Mouse (Mus musculus) embryonic facial prominence, embryonic 14.5 days (tissue): ENCODE results near the gene Fubp3. TPM values are rescaled to one million over a fixed set of nuclear protein-coding genes. Genes with fewer than 3 reads are reported as not detected.
"Not testable (repeated sequence)": the region's sequence is repeated elsewhere in the genome, so short reads cannot be mapped to it uniquely, and the experiment has no call there.

Experiments used
- ATAC-seq: fragments of 200-750 bp; cut with Nextera tagmentation; 2 replicates; pipeline ENCODE4 v1.8.0; 2017; ENCODE audit warnings: low read depth, moderate number of reproducible peaks, moderate TSS enrichment
- DNase-seq: peaks from one replicate; pipeline ENCODE4 v3.0.0-alpha.2; 2015; ENCODE audit warnings: low spot score
- H3K27ac ChIP-seq: fragments of 300-500 bp; sonication (generic); replicated peaks from 2 replicates; pipeline ENCODE4 v1.5.1; 2014; ENCODE audit warnings: low read depth, mild to moderate bottlenecking, low read length, moderate library complexity
- H3K27me3 ChIP-seq: fragments of 300-500 bp; sonication (generic); replicated peaks from 2 replicates; pipeline ENCODE4 v1.6.1; 2014; ENCODE audit warnings: low read length; ENCODE audit not compliant: control insufficient read depth, insufficient read depth
- H3K36me3 ChIP-seq: fragments of 300-500 bp; sonication (generic); 2 replicates; pipeline ENCODE4 v1.6.1; 2014; ENCODE audit warnings: low read length, mixed read lengths; ENCODE audit not compliant: control insufficient read depth, insufficient read depth
- H3K4me1 ChIP-seq: fragments of 300-500 bp; sonication (generic); 2 replicates; pipeline ENCODE4 v1.6.1; 2014; ENCODE audit warnings: antibody characterized with exemption, low read length; ENCODE audit not compliant: control insufficient read depth, insufficient read depth
- H3K4me2 ChIP-seq: fragments of 300-500 bp; sonication (generic); 2 replicates; pipeline ENCODE4 v1.6.1; 2014; ENCODE audit warnings: low read depth, mild to moderate bottlenecking, low read length, moderate library complexity, mixed read lengths
- H3K4me3 ChIP-seq: fragments of 300-500 bp; sonication (generic); 2 replicates; pipeline ENCODE4 v1.5.1; 2014; ENCODE audit warnings: low read depth, mild to moderate bottlenecking, low read length
- H3K9ac ChIP-seq: fragments of 300-500 bp; sonication (generic); 2 replicates; pipeline ENCODE4 v1.6.1; 2014; ENCODE audit warnings: low read depth, mild to moderate bottlenecking, low read length, moderate library complexity, mixed read lengths
- H3K9me3 ChIP-seq: fragments of 300-500 bp; sonication (generic); 2 replicates; pipeline ENCODE4 v1.6.1; 2016; ENCODE audit warnings: low read length; ENCODE audit not compliant: control insufficient read depth
- WGBS: fragments of 180-500 bp; shearing (Covaris S2); extraction: QIAGEN DNeasy Blood & Tissue Kit; methylation state at CpG from one replicate; pipeline ENCODE4 v1.1.7; 2014; 5-methylcytosine and 5-hydroxymethylcytosine counted together
- polyA plus RNA-seq: library from polyadenylated mRNA; unstranded; fragments of >200 nt; fragmentation: Nextera tagmentation; extraction: Ambion mirVana; gene quantifications from 2 replicates; pipeline ENCODE4 v1.2.1, GENCODE M21; 2014

The Fubp3 gene
- polyA plus RNA-seq, 1 experiment from 2014 or later = 72.9 TPM

DNA sequence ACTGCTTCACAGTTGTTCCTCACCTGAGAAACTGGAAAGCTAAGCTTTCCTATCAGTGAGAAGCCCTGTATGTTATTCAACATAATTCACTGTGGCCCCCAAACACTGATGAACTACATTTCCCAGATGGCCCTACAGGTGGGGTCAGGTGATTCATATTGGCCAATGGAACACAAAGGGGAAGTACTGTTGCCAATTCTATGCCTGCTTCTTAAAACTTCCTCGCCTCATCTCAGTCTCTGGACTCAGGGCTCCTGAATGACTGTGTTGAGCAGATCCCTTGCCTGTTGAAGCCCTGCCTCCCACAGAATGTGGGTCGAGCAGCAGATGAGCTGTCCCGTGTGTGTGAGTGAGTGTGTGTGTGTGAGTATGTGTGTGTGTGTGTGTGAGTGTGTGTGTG is 21.9 kb upstream of the Fubp3 start:
- DNase-seq = no peak
- ATAC-seq = no peak
- Histone ChIP-seq H3K9me3 (peaks cover 5% of the 10 kb centered on the region; the same call in 1 of the 2 replicates), H3K4me3 (no peak overlapping the region), H3K27me3 (no peaks in the 10 kb centered on the region), H3K27ac (no peak overlapping the region), H3K9ac (no peak overlapping the region), H3K4me1 (peaks cover 7% of the 10 kb centered on the region; the same call in 1 of the 2 replicates), H3K4me2 (no peak overlapping the region), H3K36me3 (no peaks in the 10 kb centered on the region)
- WGBS = 83% methylated on average over 3 of the region's 3 CpGs

DNA sequence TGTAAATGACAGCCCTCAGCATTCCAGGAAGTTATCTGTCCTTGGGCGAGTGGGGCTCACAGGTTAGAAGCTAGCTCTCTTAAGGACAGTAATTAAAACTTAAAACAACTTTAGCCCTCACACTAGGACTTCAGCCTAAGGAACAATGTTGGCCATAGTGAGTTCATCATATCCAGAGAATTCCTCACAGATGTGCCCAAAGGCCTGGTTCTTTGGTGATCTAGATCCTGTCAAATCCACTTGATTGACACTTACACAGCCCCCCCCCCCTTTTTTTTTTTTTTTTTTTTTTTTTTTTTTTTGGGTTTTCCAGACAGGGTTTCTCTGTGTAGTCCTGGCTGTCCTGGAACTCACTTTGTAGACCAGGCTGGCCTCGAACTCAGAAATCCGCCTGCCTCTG is 21.1 kb upstream of the Fubp3 start:
- DNase-seq, H3K4me1 ChIP-seq, H3K4me2 ChIP-seq, ATAC-seq, H3K4me3 ChIP-seq, H3K27ac ChIP-seq, H3K36me3 ChIP-seq, H3K27me3 ChIP-seq, H3K9me3 ChIP-seq, H3K9ac ChIP-seq: not testable (repeated sequence)
- 93% methylated on average over 2 of the region's 3 CpGs for WGBS

- Histone ChIP-seq H3K9ac (no peak overlapping the region), H3K4me3 (no peak overlapping the region), H3K4me2 (no peak overlapping the region), H3K27me3 (no peaks in the 10 kb centered on the region), H3K9me3 (peaks cover 5% of the 10 kb centered on the region; the same call in 1 of the 2 replicates), H3K36me3 (no peaks in the 10 kb centered on the region), H3K27ac (no peak overlapping the region), H3K4me1 (peaks cover 7% of the 10 kb centered on the region; the same call in 1 of the 2 replicates)
- DNase-seq = no peak
- ATAC-seq = no peak
- WGBS = 90% methylated on average over 10 of the region's 10 CpGs
Measured at GRCm38 (mm10) chr2:31551971-31552370, 20.5 kb upstream of the Fubp3 start.

GRCm38 (mm10) chr2:31554619-31555018 is 17.8 kb upstream of the Fubp3 start:
- H3K9me3 ChIP-seq = peaks cover 5% of the 10 kb centered on the region; the same call in 1 of the 2 replicates
- ATAC-seq (no peak), DNase-seq (no peak)
- H3K9ac ChIP-seq = no peak overlapping the region
- WGBS = 86% methylated on average over 5 of the region's 5 CpGs
- no peaks in the 10 kb centered on the region for H3K27me3 ChIP-seq
- no peak overlapping the region for H3K4me2 ChIP-seq
- H3K27ac ChIP-seq = no peak overlapping the region
- H3K4me1 ChIP-seq = no peaks in the 10 kb centered on the region
- H3K36me3 ChIP-seq = no peaks in the 10 kb centered on the region
- H3K4me3 ChIP-seq = no peak overlapping the region

DNA sequence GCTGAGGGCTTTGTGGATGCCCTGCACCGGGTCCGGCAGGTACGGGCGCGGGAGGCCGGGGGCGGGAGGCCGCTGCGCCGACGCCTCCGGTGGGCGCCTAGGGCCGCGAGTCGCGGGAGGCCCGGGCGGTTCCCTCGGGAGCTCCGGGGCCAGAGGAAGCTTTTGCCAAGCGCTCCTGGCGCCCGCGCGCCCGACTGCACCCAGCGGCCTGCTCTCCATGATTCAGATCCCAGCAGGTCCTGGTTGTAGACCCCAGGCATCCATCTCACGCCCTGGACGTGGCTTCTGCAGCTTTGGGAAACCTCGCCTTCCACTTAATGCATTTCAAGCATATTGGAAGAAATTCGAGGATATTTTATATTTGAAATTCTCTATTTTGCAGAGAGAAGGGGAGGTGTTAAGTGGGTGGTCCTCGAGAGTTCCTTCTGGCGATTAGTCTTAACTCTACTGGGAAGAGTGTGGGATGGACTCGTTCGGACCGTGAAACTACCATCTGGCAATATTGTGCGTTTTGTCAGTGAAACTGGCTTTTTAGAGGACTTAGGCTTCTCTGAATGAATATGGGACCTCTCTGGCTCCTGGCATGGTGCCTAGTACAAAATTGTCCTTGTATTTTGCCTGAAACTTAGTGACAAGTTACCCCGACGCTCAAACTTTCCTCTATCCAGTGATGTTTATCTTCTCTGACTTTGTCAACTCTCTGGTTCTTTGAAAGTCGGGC is 624 bp downstream of the Fubp3 start:
- Histone ChIP-seq H3K4me1 (peaks cover 13% of the 10 kb centered on the region), H3K4me3 (peak overlapping the region; percentile 98)
- WGBS = 3% methylated on average over 34 of the region's 41 CpGs

GRCm38 (mm10) chr2:31581617-31582016 is 9.2 kb downstream of the Fubp3 start:
- no peak overlapping the region for H3K27ac ChIP-seq
- ATAC-seq = no peak
- no peaks in the 10 kb centered on the region for H3K4me1 ChIP-seq
- no peak overlapping the region for H3K9ac ChIP-seq
- H3K4me3 ChIP-seq = no peak overlapping the region
- 58% methylated on average over 2 of the region's 2 CpGs for WGBS
- no peaks in the 10 kb centered on the region for H3K27me3 ChIP-seq
- H3K36me3 ChIP-seq = peaks cover 47% of the 10 kb centered on the region
- no peaks in the 10 kb centered on the region for H3K9me3 ChIP-seq
- DNase-seq = peak; percentile 44
- no peak overlapping the region for H3K4me2 ChIP-seq

More for the DNA sequence above, 624 bp downstream of the Fubp3 start:
- H3K4me2 ChIP-seq = peak overlapping the region; percentile 93
- H3K9me3 ChIP-seq = no peaks in the 10 kb centered on the region
- peak overlapping the region; percentile 96 for H3K9ac ChIP-seq
- H3K36me3 ChIP-seq = peaks cover 10% of the 10 kb centered on the region; the same call in 1 of the 2 replicates
- ATAC-seq (peak; percentile 20), DNase-seq (no peak)
- H3K27ac ChIP-seq = peak overlapping the region; percentile 87
- no peaks in the 10 kb centered on the region for H3K27me3 ChIP-seq

- H3K27me3 ChIP-seq = no peaks in the 10 kb centered on the region
- DNase-seq (no peak), ATAC-seq (no peak)
- no peak overlapping the region for H3K4me3 ChIP-seq
- 80% methylated on average over 9 of the region's 9 CpGs for WGBS
- no peak overlapping the region for H3K27ac ChIP-seq
- no peaks in the 10 kb centered on the region for H3K4me1 ChIP-seq
- no peak overlapping the region for H3K4me2 ChIP-seq
- peaks cover 57% of the 10 kb centered on the region for H3K36me3 ChIP-seq
- no peak overlapping the region for H3K9ac ChIP-seq
- no peaks in the 10 kb centered on the region for H3K9me3 ChIP-seq
Measured at GRCm38 (mm10) chr2:31591799-31592484, 19.5 kb downstream of the Fubp3 start.

DNA sequence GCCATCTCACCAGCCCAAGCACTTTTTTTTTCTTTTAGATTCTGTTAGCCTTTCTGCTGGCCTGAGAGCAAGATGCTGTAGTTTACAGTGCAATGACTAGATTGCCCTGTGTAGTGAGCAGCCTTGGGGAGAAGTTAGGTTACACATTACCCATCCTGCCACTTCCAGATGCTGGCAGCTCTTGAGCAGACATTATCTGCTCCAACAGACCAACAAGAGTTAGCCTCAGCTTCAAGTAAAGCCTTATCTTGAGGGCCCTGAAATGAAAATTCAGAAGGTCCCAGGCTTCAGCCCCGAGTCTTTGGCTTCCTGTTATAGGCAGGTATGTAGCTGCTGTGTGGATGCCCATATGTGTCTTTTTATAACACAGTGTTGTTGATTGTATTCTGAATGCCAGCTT is 35.1 kb downstream of the Fubp3 start:
- Histone ChIP-seq H3K36me3 (peaks cover 92% of the 10 kb centered on the region), H3K27ac (no peak overlapping the region), H3K9me3 (no peaks in the 10 kb centered on the region)

More for the DNA sequence above, 35.1 kb downstream of the Fubp3 start:
- 88% methylated on average over 1 of the region's 1 CpGs for WGBS
- Histone ChIP-seq H3K9ac (no peak overlapping the region), H3K4me1 (no peaks in the 10 kb centered on the region), H3K4me2 (no peak overlapping the region), H3K4me3 (no peak overlapping the region), H3K27me3 (no peaks in the 10 kb centered on the region)
- DNase-seq (no peak), ATAC-seq (no peak)
